Mouse (Mus musculus) heart, adult 9 months (tissue): ENCODE measurements around the gene Rfng.
A peak's percentile ranks its signal among the peaks of the same experiment; 100 is the strongest.
"Not testable (repeated sequence)": the region's sequence is repeated elsewhere in the genome, so short reads cannot be mapped to it uniquely, and the experiment has no call there.

ENCODE experiments used
- DNase-seq, 2 experiments: peaks; one replicate each; pipeline ENCODE4 v3.0.0; 2022; ENCODE audit warnings: low spot score in 2 of 2

The Rfng gene

DNA sequence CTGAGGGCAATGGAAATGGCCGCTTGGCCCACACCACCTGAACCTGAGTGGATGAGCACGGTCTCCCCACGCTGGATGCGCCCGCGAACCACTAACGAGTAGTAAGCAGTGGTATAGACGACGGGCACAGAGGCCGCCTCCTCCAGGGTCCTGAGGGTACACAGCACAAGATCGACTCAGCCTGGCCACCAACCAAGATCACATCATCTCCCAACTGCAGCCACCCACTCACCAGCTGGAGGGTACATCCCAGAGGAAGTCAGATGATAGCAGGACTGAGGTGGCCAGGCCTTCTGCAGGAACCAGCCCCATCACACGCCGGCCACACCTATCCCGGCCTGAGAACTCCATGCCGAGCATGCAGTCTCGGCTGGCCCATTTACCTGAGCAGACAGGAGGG is 28.1 kb upstream of the Rfng start:
- DNase-seq = no peak

DNA sequence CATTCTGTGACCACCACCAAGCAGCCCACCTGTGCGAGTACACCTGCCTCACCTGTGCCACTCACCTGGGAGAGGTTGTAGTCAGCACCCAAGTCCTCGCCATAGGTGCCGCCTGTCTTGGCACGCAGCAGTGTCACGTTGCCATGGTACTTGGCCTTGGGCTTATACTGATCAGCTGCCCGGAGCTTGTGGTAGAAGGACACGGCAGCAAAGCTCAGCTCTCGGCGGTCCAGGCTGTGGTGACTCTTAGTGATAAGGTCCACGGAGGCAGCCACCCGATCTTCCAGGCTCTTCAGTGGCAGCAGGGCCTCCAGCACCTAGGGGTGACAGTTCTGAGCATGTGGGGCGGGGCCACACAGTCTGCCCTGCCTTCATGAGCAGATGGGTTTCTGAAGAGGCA is 24.0 kb upstream of the Rfng start:
- no peak for DNase-seq

DNA sequence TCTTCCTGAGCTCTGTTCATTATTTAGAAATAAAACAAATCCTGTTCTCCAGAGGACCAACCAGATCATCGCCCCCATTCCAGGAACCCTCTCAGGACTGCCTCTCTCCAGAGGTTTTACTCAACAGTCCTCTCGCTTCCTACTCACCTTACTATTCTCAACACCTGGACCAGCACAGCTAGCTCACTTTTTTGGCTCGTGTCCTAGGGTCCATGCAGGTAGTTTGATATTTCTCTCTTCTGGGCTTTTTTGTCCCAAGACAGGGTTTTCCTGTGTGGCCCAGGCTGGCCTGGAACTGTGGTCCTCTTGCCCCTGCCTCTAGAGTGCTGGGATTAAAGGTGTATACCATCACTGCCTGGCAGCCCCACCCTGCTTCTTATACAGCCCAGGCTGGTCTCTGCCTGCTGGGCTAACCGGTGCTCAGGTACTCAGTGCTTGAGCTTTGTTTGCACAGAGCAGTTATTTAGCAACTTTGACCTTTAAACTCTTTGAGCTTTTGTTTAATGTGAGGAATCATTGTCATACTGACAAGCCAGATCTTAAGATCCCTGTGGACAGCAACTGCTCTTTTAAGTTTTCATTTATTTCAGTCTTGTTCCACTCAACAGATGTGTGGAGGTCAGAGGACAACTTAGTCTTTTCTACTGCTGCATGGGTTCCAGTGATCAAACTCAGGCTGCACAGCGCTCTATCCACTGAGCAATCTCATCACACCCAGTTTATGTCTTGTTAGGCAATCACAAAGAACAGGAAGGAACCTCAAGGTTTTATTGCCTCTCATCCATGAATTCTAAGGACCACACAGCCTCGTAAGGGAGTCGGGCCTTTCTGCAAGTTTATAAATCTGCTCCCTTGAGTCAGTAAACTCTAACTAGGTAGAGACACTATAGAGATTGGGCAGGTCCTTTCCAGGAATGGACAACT is 21.6 kb upstream of the Rfng start:
- DNase-seq = no peak

GRCm38 (mm10) chr11:120804769-120805168 is 20.8 kb upstream of the Rfng start:
- DNase-seq = no peak

DNA sequence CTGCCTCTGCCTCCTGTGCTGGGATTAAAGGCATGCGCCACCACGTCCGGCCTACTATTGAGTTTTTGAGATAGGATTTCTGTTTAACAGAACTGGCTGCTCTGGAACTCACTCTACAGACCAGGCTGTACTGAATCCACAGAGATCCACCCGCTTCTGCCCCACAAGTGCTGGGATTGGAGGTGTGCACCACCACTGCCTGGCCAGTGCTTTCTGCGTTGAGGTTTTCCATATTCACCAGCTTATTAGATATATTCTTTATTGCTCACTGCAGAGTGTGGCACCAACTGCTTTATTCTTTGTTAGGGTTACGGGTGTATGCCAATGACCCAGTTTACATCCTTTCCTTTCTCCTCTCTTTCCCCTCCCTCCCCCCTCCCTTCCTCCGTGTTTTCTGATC is 20.3 kb upstream of the Rfng start:
- no peak for DNase-seq

- peak; percentile 88 to 92 for DNase-seq
Measured at GRCm38 (mm10) chr11:120800061-120800904, 16.3 kb upstream of the Rfng start.

DNA sequence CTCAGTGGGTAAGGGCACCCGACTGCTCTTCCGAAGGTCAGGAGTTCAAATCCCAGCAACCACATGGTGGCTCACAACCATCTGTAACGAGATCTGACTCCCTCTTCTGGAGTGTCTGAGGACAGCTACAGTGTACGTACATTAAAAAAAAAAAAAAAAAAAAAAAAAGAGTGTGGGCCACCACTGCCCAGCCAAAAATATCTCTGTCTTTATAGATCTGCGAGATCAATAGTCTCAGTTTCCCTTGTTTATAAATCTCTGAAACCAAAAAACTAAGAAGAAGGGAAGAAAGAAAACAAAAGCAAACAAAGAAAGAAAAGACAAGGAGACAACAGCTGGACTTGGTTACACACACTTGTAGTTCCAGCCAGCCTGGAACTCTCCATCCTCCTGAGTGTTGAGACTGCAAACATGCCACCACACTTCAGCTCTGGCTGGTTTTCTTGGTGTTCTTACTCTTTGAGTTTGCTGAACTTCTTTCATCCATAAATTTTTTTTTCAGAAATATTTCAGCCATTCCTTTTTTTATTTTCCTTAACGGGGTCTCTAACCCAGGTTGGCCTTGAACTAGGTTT is 15.4 kb upstream of the Rfng start:
- no peak for DNase-seq

GRCm38 (mm10) chr11:120798244-120798643 is 14.2 kb upstream of the Rfng start:
- DNase-seq = no peak

DNA sequence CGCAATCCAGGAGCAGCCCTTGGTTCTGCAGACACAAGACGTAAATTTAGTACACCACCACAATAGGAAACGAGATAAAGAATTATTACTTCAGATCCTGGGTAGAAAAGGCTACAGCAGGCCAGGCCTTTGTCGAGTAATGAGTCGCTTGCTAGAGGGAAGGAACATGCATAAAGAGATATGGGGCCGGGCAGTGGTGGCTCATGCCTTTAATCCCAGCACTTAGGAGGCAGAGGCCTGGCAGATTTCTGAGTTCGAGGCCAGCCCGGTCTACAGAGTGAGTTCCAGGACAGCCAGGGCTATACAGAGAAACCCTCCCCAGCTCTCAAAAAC is 12.6 kb upstream of the Rfng start:
- no peak for DNase-seq

GRCm38 (mm10) chr11:120795756-120796613 is 12.0 kb upstream of the Rfng start, which contains the start of gene Dus1l:
Dus1l (minus strand) TSS chr11:120796403.
- DNase-seq = peak; percentile 90 to 96

DNA sequence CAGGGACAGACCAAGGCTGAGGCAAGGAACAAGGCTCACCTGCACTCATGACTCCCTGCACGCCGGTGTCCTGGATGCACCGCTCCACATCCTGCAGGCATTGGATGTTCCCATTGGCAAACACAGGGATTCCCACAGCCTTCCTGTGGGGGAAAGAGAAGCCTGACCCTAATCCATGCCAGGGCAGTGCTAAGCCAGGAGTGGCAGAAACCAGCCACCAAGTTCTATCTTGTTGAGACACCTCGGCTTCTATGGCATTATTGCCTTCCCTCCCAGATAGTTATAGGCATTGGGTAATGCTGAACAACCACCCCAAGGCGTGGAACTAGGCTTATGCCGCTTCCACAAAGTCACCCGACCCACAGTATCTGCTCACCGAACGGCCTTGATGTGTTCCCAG is 8.6 kb upstream of the Rfng start:
- no peak for DNase-seq

DNA sequence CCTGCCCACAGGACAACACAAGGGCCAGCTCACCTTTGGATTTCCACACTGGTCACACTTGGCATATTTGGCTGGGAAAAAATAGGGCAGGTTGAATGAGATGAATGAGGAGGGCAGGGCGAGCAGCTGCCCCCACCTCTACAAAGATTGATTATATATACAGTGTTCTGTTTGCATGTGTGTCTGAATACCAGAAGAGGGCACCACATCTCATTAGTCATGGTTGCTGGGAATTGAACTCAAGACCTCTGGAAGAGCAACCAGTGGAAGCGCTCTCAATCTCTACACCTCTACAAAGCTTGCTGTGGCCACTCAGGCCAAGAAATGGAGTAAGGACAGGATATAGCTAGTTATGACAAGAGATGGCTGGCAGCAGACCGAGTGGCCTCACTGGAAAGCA is 5.8 kb upstream of the Rfng start:
- DNase-seq = no peak

DNA sequence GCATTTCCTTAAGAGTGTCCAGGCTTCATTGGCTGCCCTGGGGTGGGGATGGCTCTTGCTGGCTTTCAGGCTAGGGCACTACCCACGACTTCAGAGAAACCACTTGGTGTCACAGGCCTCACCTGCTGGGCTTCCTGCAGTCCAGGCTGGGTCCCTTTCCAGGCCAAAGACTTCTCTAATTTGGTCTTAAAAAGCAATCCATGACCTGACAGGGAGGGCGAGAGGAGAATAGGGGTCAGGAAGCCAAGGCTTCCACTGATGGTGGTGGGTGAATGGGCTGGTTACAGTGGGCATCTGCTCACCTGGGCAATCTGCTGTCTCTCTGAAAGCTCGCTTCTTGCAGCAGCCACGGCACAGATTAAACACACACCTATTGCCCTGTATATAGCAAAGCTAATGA is 5.3 kb upstream of the Rfng start:
- DNase-seq = no peak

- DNase-seq = not testable (repeated sequence)
Measured at GRCm38 (mm10) chr11:120788460-120788859, 4.5 kb upstream of the Rfng start.

- no peak for DNase-seq
Measured at GRCm38 (mm10) chr11:120785145-120785544, 1.1 kb upstream of the Rfng start.

DNA sequence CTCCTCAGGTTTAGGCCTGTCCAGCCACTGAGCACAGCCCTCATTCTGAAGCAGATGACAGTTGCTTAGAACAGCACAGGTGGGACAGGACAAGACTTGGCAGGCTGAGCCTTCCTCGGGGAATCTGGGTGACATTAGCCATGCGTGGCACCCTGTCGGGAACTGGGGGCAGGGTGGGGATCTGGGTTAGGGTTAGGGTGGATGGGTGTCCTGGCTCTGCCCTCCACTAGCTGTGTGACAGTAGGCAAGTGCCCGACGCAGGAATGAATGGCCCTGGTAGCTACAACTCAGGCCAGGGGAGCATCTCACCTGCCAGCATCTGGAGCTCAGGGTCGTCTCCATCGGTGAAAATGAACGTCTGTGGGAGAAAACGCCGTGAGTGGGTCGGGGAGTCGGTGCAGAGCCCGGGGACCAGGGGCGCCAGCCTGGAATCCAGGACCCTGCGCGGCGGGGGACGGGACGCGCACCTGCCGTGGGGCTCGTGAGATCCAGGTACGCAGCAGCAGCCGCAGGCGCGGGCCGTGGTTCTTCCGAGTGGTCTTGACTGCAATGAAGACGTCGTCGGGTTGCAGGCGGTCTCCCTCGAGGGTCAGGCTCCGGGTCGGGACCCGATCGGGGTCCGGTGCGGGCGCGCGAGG is 462 bp downstream of the Rfng start:
- DNase-seq = no peak

- not testable (repeated sequence) for DNase-seq
Measured at GRCm38 (mm10) chr11:120781361-120781760, 2.6 kb downstream of the Rfng start.

GRCm38 (mm10) chr11:120779876-120780275 is 4.1 kb downstream of the Rfng start:
- no peak for DNase-seq

DNA sequence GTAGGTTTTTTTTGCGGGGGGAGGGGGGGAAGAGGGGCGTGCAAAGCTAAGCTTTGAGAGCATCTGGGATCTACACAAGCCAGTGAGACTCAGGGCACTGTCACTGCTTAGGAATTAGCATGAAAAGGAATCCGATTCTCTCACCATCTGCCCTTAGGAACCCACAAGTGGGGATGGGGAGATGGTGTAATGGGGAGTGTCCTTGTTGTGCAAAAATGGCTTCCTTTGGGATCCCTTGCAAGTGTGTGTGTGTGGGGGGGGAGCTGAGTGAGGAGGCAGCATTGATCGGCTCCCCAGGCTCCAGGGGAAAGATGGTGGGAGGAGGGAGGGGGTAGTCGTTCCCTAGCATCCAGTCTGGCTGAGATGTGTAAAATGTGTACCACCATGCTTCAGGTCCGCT is 6.9 kb downstream of the Rfng start:
- DNase-seq = no peak

DNA sequence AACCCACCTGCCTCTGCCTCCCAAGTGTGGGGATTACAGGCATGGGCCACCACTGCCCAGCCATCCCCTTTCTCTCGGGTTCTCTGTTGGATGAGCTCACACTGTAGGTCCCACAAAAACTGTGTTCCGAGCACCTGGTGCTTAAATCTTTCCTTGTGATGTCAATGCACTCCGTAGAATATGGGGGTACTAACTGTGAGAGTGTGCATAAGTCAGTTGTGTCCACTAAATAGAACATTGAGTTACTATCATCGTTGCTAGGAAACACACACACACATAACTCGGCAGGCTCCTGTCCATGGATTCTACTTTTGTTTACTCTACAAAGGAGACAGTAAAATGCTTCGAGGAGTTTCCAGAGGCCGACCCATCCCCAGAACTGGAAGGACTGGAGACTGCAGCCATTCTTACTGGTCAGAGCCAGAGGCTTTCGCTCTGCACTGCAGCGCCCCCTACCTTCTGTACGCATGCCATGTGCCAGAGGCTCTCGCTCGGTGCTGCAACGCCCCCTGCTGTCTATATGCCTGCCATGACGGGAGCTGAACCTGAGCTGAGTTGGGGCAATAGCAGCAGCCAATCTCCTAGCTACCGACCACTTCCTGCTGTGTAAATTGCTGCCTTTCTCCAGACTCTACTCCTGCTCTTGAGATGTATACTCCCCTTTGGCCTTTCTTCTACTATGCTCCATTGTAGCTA is 8.1 kb downstream of the Rfng start:
- peak; percentile 74 to 91 for DNase-seq
